Mouse (Mus musculus) MEL (cell line): Measurements from ENCODE around the gene Pla2g2f. TPM values are rescaled to one million over a fixed set of nuclear protein-coding genes. Genes with fewer than 3 reads are reported as not detected.

Experiments
- DNase-seq: peaks from one replicate; pipeline ENCODE4 v3.0.0; 2011; ENCODE audit warnings: low read depth, low spot score
- H3K27ac ChIP-seq: 2 replicates; pipeline ENCODE4 v1.5.1; 2012; ENCODE audit warnings: low read depth, mild to moderate bottlenecking, control low read depth, low read length, moderate library complexity; ENCODE audit not compliant: control insufficient read depth
- H3K27me3 ChIP-seq, 2 experiments: fragments of 150-350 bp in 1 of 2; sonication (generic) in 1 of 2; 2 replicates each; pipeline ENCODE4 v1.6.1; 2012; ENCODE audit warnings: low read length in 2 of 2, mild to moderate bottlenecking in 2 of 2, improper control_type of control experiment in 1 of 2, moderate library complexity in 1 of 2; ENCODE audit not compliant: insufficient read depth in 2 of 2, control insufficient read depth in 1 of 2
- H3K36me3 ChIP-seq, 2 experiments: 2 replicates each; pipeline ENCODE4 v1.6.1; 2012 to 2014; ENCODE audit warnings: low read length in 2 of 2, improper control_type of control experiment in 1 of 2, inconsistent platforms in 1 of 2, mild to moderate bottlenecking in 1 of 2; ENCODE audit not compliant: insufficient read depth in 2 of 2, control insufficient read depth in 1 of 2
- H3K4me1 ChIP-seq, 2 experiments: fragments of 150-350 bp in 1 of 2; sonication (generic) in 1 of 2; 2 replicates each; pipeline ENCODE4 v1.6.1; 2012; ENCODE audit warnings: low read length in 2 of 2, improper control_type of control experiment in 1 of 2, mild to moderate bottlenecking in 1 of 2; ENCODE audit not compliant: insufficient read depth in 2 of 2, control insufficient read depth in 1 of 2
- H3K4me3 ChIP-seq, 2 experiments: fragments of 150-350 bp in 1 of 2; sonication (generic) in 1 of 2; 2 replicates each; pipeline ENCODE4 v1.5.1; 2012; ENCODE audit warnings: low read depth in 2 of 2, low read length in 2 of 2, mild to moderate bottlenecking in 2 of 2, moderate library complexity in 2 of 2, control low read depth in 1 of 2, improper control_type of control experiment in 1 of 2; ENCODE audit not compliant: control insufficient read depth in 1 of 2, insufficient read depth in 1 of 2
- H3K79me2 ChIP-seq: 2 replicates; pipeline ENCODE4 v1.6.1; 2012; ENCODE audit warnings: mild to moderate bottlenecking, low read length, moderate library complexity; ENCODE audit not compliant: control insufficient read depth, poor library complexity, insufficient read depth
- H3K9ac ChIP-seq: 2 replicates; pipeline ENCODE4 v1.6.1; 2012; ENCODE audit warnings: low read depth, mild to moderate bottlenecking, control low read depth, low read length, moderate library complexity; ENCODE audit not compliant: control insufficient read depth, poor library complexity, severe bottlenecking
- H3K9me3 ChIP-seq: fragments of 150-350 bp; sonication (generic); replicated peaks from 2 replicates; pipeline ENCODE4 v1.6.1; 2012; ENCODE audit warnings: mild to moderate bottlenecking, low read length, improper control_type of control experiment, moderate library complexity; ENCODE audit not compliant: insufficient read depth
- CHD1 ChIP-seq: IDR thresholded peaks from 2 replicates; pipeline ENCODE4 v1.6.1; 2012; ENCODE audit warnings: low read depth, mild to moderate bottlenecking, inconsistent platforms, low read length, improper control_type of control experiment
- CHD2 ChIP-seq: IDR thresholded peaks from 2 replicates; pipeline ENCODE4 v1.6.1; 2011; ENCODE audit warnings: low read length, improper control_type of control experiment
- E2F4 ChIP-seq: IDR thresholded peaks from 2 replicates; pipeline ENCODE4 v1.6.1; 2011; ENCODE audit warnings: low read depth, low read length, improper control_type of control experiment, borderline replicate concordance
- ELF1 ChIP-seq: IDR thresholded peaks from 2 replicates; pipeline ENCODE4 v1.6.1; 2014; ENCODE audit warnings: low read depth, mild to moderate bottlenecking, inconsistent platforms, low read length, improper control_type of control experiment, moderate library complexity
- ETS1 ChIP-seq: IDR thresholded peaks from 2 replicates; pipeline ENCODE4 v1.6.1; 2012; ENCODE audit warnings: low read depth, mild to moderate bottlenecking, inconsistent platforms, low read length, improper control_type of control experiment, moderate library complexity
- GABPA ChIP-seq: IDR thresholded peaks from 2 replicates; pipeline ENCODE4 v1.6.1; 2012; ENCODE audit warnings: low read depth, mild to moderate bottlenecking, inconsistent platforms, low read length, improper control_type of control experiment, moderate library complexity
- GATA1 ChIP-seq: IDR thresholded peaks from 2 replicates; pipeline ENCODE4 v1.6.1; 2011; ENCODE audit warnings: low read depth, low read length, improper control_type of control experiment
- HCFC1 ChIP-seq: IDR thresholded peaks from 2 replicates; pipeline ENCODE4 v1.6.1; 2012; ENCODE audit warnings: low read depth, mild to moderate bottlenecking, inconsistent platforms, low read length, improper control_type of control experiment, moderate library complexity
- KAT2A ChIP-seq: conservative IDR thresholded peaks from 2 replicates; pipeline ENCODE4 v1.6.1; 2012; ENCODE audit warnings: low read depth, low read length, improper control_type of control experiment, inconsistent platforms
- MAFK ChIP-seq: IDR thresholded peaks from 2 replicates; pipeline ENCODE4 v1.6.1; 2011; ENCODE audit warnings: low read depth, mild to moderate bottlenecking, low read length, improper control_type of control experiment, borderline replicate concordance
- MAX ChIP-seq: IDR thresholded peaks from 2 replicates; pipeline ENCODE4 v1.6.1; 2011; ENCODE audit warnings: low read length, improper control_type of control experiment
- MEF2A ChIP-seq: IDR thresholded peaks from 2 replicates; pipeline ENCODE4 v1.6.1; 2014; ENCODE audit warnings: low read depth, mild to moderate bottlenecking, inconsistent platforms, low read length, improper control_type of control experiment; ENCODE audit not compliant: poor library complexity, insufficient replicate concordance, severe bottlenecking; ENCODE audit errors: extremely low read depth
- MXI1 ChIP-seq: IDR thresholded peaks from 2 replicates; pipeline ENCODE4 v1.6.1; 2011; ENCODE audit warnings: mild to moderate bottlenecking, low read depth, low read length, improper control_type of control experiment
- NELFE ChIP-seq: IDR thresholded peaks from 2 replicates; pipeline ENCODE4 v1.6.1; 2011; ENCODE audit warnings: low read depth, low read length, improper control_type of control experiment
- POLR2AphosphoS2 ChIP-seq: IDR thresholded peaks from 2 replicates; pipeline ENCODE4 v1.6.1; 2011; ENCODE audit warnings: low read length, improper control_type of control experiment
- POLR2AphosphoS5 ChIP-seq: IDR thresholded peaks from 2 replicates; pipeline ENCODE4 v1.6.1; 2012; ENCODE audit warnings: low read depth, borderline replicate concordance, mild to moderate bottlenecking, inconsistent platforms, low read length, moderate library complexity, mixed read lengths
- RAD21 ChIP-seq: IDR thresholded peaks from 2 replicates; pipeline ENCODE4 v1.6.1; 2011; ENCODE audit warnings: mild to moderate bottlenecking, low read depth, low read length, improper control_type of control experiment
- RCOR1 ChIP-seq: IDR thresholded peaks from 2 replicates; pipeline ENCODE4 v1.6.1; 2012; ENCODE audit warnings: low read depth, mild to moderate bottlenecking, inconsistent platforms, low read length, improper control_type of control experiment
- SIN3A ChIP-seq: IDR thresholded peaks from 2 replicates; pipeline ENCODE4 v1.6.1; 2012; ENCODE audit warnings: low read length, improper control_type of control experiment, inconsistent platforms
- SMC3 ChIP-seq: IDR thresholded peaks from 2 replicates; pipeline ENCODE4 v1.6.1; 2011; ENCODE audit warnings: low read depth, low read length, improper control_type of control experiment
- TAL1 ChIP-seq: IDR thresholded peaks from 2 replicates; pipeline ENCODE4 v1.6.1; 2012; ENCODE audit warnings: mild to moderate bottlenecking, inconsistent platforms, low read length, moderate library complexity, mixed read lengths
- TBP ChIP-seq: IDR thresholded peaks from 2 replicates; pipeline ENCODE4 v1.8.0; 2011; ENCODE audit warnings: low read depth, low read length, improper control_type of control experiment
- UBTF ChIP-seq: IDR thresholded peaks from 2 replicates; pipeline ENCODE4 v1.6.1; 2012; ENCODE audit warnings: low read depth, mild to moderate bottlenecking, inconsistent platforms, low read length, improper control_type of control experiment, moderate library complexity, borderline replicate concordance; ENCODE audit not compliant: insufficient read depth
- USF1 ChIP-seq: IDR thresholded peaks from 2 replicates; pipeline ENCODE4 v1.6.1; 2014; ENCODE audit warnings: low read depth, mild to moderate bottlenecking, inconsistent platforms, low read length, improper control_type of control experiment, moderate library complexity
- USF2 ChIP-seq, 2 experiments: IDR thresholded peaks; 2 replicates each; pipeline ENCODE4 v1.6.1; 2011 to 2012; ENCODE audit warnings: improper control_type of control experiment in 2 of 2, low read length in 2 of 2, borderline replicate concordance in 1 of 2, inconsistent platforms in 1 of 2, low read depth in 1 of 2, mild to moderate bottlenecking in 1 of 2; ENCODE audit not compliant: insufficient read depth in 1 of 2
- ZKSCAN1 ChIP-seq: IDR thresholded peaks from 2 replicates; pipeline ENCODE4 v1.6.1; 2012; ENCODE audit warnings: low read depth, mild to moderate bottlenecking, inconsistent platforms, low read length, improper control_type of control experiment, moderate library complexity
- ZMIZ1 ChIP-seq: IDR thresholded peaks from 2 replicates; pipeline ENCODE4 v1.6.1; 2012; ENCODE audit warnings: low read depth, mild to moderate bottlenecking, inconsistent platforms, low read length, improper control_type of control experiment, moderate library complexity
- polyA plus RNA-seq, 2 experiments: library from polyadenylated mRNA; stranded (reverse) in 1 of 2; unstranded in 1 of 2; fragments of >175 nt in 1 of 2; fragments of >200 nt in 1 of 2; gene quantifications; 2 replicates each; pipeline versions ENCODE4 v1.2.1 to v1.2.4; 2012; ENCODE audit warnings: low replicate concordance in 2 of 2, low read depth in 1 of 2; ENCODE audit not compliant: insufficient read length in 2 of 2, insufficient read depth in 1 of 2, missing spikeins in 1 of 2
- total RNA-seq: library from RNA; depleted of rRNA; stranded (reverse); fragments of 300-350 nt; gene quantifications from 2 replicates; pipeline ENCODE4 v1.2.3, GENCODE M21; 2012

The Pla2g2f gene
- total and polyA plus RNA-seq, 3 experiments = not detected

DNA sequence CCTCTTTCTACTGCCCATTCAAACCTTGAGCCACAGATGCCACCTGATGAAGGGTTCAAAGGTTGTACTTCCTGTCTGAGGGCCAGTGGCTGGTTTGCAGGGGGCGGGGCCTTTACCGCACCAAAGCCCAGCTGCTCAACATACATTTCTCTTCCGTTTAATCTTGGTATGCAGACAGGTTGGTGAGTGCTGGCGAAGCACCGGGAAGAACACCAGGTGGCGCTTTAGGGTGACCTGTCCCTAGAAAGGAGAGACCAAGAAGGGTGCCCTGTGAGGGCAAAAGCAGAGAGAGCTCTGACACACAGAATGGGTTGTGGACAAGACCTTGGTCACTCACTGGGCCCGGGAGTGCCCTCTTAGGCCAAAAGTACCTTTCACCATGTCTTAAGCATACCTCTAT is 48.8 kb downstream of the Pla2g2f start:
- no peak for DNase-seq
- no peaks in the 10 kb centered on the region for H3K27me3 ChIP-seq
- no peak overlapping the region for H3K27ac ChIP-seq
- H3K9me3 ChIP-seq = no peaks in the 10 kb centered on the region
- no peaks in the 10 kb centered on the region for H3K79me2 ChIP-seq
- no peak overlapping the region for H3K4me3 ChIP-seq
- no peak overlapping the region for H3K9ac ChIP-seq
- H3K4me1 ChIP-seq = no peaks in the 10 kb centered on the region
- no peaks in the 10 kb centered on the region for H3K36me3 ChIP-seq
- TF ChIP-seq POLR2AphosphoS2 (no peak), SIN3A (no peak), KAT2A (no peak), POLR2AphosphoS5 (no peak), ZKSCAN1 (no peak), CHD1 (no peak), NELFE (no peak), USF2 (IDR thresholded peaks at IDR 0.05; ENCODE audit: borderline replicate concordance in 1 of 2, insufficient read depth in 1 of 2, low read depth in 1 of 2, low read length in 2 of 2) (no peak), MAFK (no peak)

DNA sequence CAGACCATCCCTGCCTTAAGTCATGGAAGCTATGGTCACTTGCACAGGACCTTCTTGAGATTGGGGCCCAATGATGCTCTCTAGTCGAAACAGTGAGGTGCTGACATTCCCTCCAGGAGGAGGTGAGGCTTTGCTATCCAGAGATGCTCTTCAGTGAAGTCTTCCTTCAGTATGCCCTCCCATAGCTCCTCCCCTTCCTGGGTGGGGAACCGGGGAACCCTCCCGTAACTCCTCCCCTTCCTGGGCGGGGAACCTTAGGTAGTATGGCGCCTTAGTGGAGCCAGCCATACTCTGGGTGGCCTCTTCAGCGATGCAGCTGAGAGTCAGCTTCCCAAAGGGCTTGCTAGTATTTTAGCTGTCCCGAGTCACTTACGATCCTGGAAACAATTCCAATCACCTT is 50.8 kb downstream of the Pla2g2f start:
- no peak overlapping the region for H3K9ac ChIP-seq

DNA sequence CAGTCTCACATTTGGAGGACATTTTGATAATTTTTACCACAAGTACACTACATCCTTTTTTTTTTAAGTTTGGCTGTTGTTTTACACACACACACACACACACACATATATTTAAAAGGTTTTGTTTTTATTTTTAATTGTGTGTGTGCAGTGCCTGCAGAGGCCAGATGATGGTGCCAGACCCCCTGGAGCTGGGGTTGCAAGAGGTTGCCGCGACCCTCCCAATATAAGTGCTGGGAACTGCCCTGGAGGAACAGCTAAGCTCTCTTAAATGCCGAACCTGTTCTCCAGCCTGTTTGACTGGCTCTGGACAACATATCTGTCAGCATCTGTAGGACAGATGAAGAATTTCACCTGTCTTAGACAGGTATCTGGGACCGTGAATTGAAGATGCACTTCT is 53.3 kb downstream of the Pla2g2f start:
- Histone ChIP-seq H3K4me1 (no peaks in the 10 kb centered on the region), H3K27me3 (no peaks in the 10 kb centered on the region), H3K9me3 (no peaks in the 10 kb centered on the region), H3K79me2 (no peaks in the 10 kb centered on the region), H3K36me3 (no peaks in the 10 kb centered on the region), H3K27ac (no peak overlapping the region), H3K9ac (no peak overlapping the region), H3K4me3 (no peak overlapping the region)
- no peak for DNase-seq
- TF ChIP-seq MXI1 (no peak), MAX (no peak), CHD2 (no peak), RCOR1 (no peak), GABPA (no peak)

More for the DNA sequence above, 50.8 kb downstream of the Pla2g2f start:
- no peak overlapping the region for H3K27ac ChIP-seq
- H3K27me3 ChIP-seq = no peaks in the 10 kb centered on the region
- DNase-seq = no peak
- no peaks in the 10 kb centered on the region for H3K79me2 ChIP-seq
- no peaks in the 10 kb centered on the region for H3K4me1 ChIP-seq
- H3K4me3 ChIP-seq = no peak overlapping the region
- no peaks in the 10 kb centered on the region for H3K9me3 ChIP-seq
- H3K36me3 ChIP-seq = no peaks in the 10 kb centered on the region
- TF ChIP-seq HCFC1 = no peak
- TF ChIP-seq UBTF = no peak
- TF ChIP-seq TBP = no peak
- TF ChIP-seq MAX = no peak
- no peak for TF ChIP-seq E2F4
- no peak for TF ChIP-seq KAT2A
- TF ChIP-seq POLR2AphosphoS2 = no peak
- TF ChIP-seq GATA1 = no peak
- TF ChIP-seq ELF1 = no peak
- no peak for TF ChIP-seq SMC3
- TF ChIP-seq ZMIZ1 = no peak
- TF ChIP-seq MEF2A = no peak
- no peak for TF ChIP-seq USF2 (IDR thresholded peaks at IDR 0.05; ENCODE audit: borderline replicate concordance in 1 of 2, insufficient read depth in 1 of 2, low read depth in 1 of 2, low read length in 2 of 2)
- no peak for TF ChIP-seq ETS1
- no peak for TF ChIP-seq USF1
- no peak for TF ChIP-seq TAL1
- TF ChIP-seq NELFE = no peak
- TF ChIP-seq RAD21 = no peak
